Mouse (Mus musculus): ENCODE measurements around the gene Atxn7. TPM values are rescaled to one million over a fixed set of nuclear protein-coding genes. Genes with fewer than 3 reads are reported as not detected.
A peak's percentile ranks its signal among the peaks of the same experiment; 100 is the strongest.

Atxn7 gene
- polyA plus RNA-seq, 1 experiment = 20.3 TPM

DNA sequence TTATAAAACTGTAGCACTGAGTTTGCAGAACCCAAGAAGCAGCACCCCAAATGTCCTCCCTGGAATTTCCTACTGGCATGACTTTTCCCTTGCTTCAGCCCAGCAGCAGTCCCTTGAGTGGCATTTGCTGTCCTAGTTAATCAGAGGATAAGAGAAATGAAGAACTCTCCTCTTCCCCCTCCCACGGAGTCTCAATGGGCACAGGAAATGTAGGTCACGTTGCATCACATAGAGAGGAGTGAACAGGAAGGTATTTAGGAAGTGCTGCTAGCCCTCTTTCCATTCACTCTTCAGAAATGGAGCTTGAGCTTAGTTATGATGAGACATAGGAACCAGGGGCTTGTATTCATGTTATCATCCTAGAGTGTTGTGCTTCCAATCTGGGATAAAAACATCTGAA lies 20.0 kb downstream of the Atxn7 start:
- TF ChIP-seq CTCF (IDR thresholded peaks at IDR 0.05; ENCODE audit: extremely low read depth, insufficient read depth, insufficient read length, insufficient replicate concordance) (no peak), POLR2A (IDR thresholded peaks at IDR 0.05; ENCODE audit: low read depth, low read length) (no peak)
- WGBS = 1% methylated on average over 2 of the region's 2 CpGs
- Histone ChIP-seq H3K4me3 (ENCODE audit: extremely low read depth, insufficient read depth, insufficient read length) (no peak overlapping the region), H3K36me3 (ENCODE audit: control insufficient read depth, insufficient read depth, low read length) (no peaks in the 10 kb centered on the region), H3K4me1 (ENCODE audit: control insufficient read depth, insufficient read depth, insufficient read length) (peaks cover 5% of the 10 kb centered on the region), H3K27me3 (ENCODE audit: control insufficient read depth, insufficient read depth, low read length) (no peaks in the 10 kb centered on the region), H3K27ac (ENCODE audit: insufficient read depth, low read length) (no peak overlapping the region)
- DNase-seq (ENCODE audit: low read depth in 1 of 2, low spot score in 2 of 2) = peak in 1 of 2 experiments; percentile 18

DNA sequence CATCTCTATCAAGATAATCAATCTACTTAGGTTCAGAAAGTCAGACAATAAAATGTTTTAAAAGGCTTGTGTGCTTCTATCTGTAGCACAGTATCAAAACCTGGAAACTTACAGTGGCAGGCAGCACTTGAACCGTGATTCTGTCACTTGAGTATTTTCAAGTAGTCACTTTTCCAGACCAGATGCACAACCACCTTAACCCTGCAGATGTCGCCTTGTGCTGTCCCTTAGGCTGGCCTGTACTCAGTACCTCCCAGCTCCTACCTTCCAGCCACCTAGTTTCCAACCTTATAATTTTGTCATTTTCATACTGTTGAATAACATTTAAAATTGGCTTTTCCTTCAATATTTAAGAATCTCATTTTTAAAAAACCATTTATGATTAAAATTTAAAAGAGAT lies 20.9 kb downstream of the Atxn7 start:
- Histone ChIP-seq H3K27me3 (ENCODE audit: control insufficient read depth, insufficient read depth, low read length) (no peaks in the 10 kb centered on the region), H3K36me3 (ENCODE audit: control insufficient read depth, insufficient read depth, low read length) (no peaks in the 10 kb centered on the region), H3K27ac (ENCODE audit: insufficient read depth, low read length) (no peak overlapping the region), H3K4me1 (ENCODE audit: control insufficient read depth, insufficient read depth, insufficient read length) (peaks cover 5% of the 10 kb centered on the region), H3K4me3 (ENCODE audit: extremely low read depth, insufficient read depth, insufficient read length) (no peak overlapping the region)
- TF ChIP-seq POLR2A (IDR thresholded peaks at IDR 0.05; ENCODE audit: low read depth, low read length) (no peak), CTCF (IDR thresholded peaks at IDR 0.05; ENCODE audit: extremely low read depth, insufficient read depth, insufficient read length, insufficient replicate concordance) (no peak)
- no peak for DNase-seq (ENCODE audit: low read depth in 1 of 2, low spot score in 2 of 2)
- WGBS = 76% methylated on average over 2 of the region's 2 CpGs

DNA sequence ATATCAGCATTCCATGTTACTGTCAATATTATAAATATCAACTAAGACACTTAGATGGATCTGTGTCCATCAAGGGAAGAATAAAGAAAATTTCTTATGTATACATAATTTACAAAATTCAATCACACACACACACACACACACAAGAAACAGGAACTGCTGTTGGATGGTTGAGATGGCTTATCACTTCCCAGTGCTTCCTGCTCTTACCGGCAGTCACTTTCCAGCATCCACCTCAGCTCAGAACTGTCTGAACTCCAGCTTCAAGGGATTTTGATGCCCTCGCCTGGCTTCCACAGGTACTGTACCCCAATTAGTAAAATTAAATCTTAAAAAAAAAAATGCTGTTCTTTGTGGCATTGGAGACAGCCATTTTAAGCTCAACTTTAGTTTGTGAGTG lies 27.2 kb downstream of the Atxn7 start:
- no peaks in the 10 kb centered on the region for H3K27me3 ChIP-seq (ENCODE audit: control insufficient read depth, insufficient read depth, low read length)
- 46% methylated on average over 2 of the region's 2 CpGs for whole genome bisulfite sequencing
- no peak for TF ChIP-seq POLR2A (IDR thresholded peaks at IDR 0.05; ENCODE audit: low read depth, low read length)
- no peak for TF ChIP-seq CTCF (IDR thresholded peaks at IDR 0.05; ENCODE audit: extremely low read depth, insufficient read depth, insufficient read length, insufficient replicate concordance)
- H3K27ac ChIP-seq (ENCODE audit: insufficient read depth, low read length) = no peak overlapping the region
- no peaks in the 10 kb centered on the region for H3K4me1 ChIP-seq (ENCODE audit: control insufficient read depth, insufficient read depth, insufficient read length)
- no peak overlapping the region for H3K4me3 ChIP-seq (ENCODE audit: extremely low read depth, insufficient read depth, insufficient read length)
- H3K36me3 ChIP-seq (ENCODE audit: control insufficient read depth, insufficient read depth, low read length) = no peaks in the 10 kb centered on the region
- no peak for DNase-seq (ENCODE audit: low read depth in 1 of 2, low spot score in 2 of 2)

DNA sequence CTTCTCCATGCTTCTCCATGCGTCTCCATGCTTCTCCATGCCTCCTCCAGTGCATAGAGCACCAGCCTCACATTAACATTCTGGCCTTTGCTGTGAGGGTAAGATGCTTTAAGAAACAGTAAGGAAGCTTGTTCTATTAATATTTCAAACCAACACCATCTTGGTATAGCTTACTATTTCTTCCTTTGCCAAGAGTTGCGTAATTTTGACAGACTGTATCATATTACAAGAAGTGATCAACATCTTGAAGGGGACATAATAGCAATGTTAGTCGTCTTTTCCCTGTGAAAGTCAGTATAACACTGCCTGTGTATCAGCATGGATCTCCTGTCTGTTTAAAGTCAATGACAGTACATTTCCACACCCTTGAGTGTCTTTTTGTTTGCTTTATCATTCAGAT lies 29.5 kb downstream of the Atxn7 start:
- DNase-seq (ENCODE audit: low read depth in 1 of 2, low spot score in 2 of 2) = no peak
- no peaks in the 10 kb centered on the region for H3K27me3 ChIP-seq (ENCODE audit: control insufficient read depth, insufficient read depth, low read length)
- H3K4me1 ChIP-seq (ENCODE audit: control insufficient read depth, insufficient read depth, insufficient read length) = no peaks in the 10 kb centered on the region
- TF ChIP-seq CTCF (IDR thresholded peaks at IDR 0.05; ENCODE audit: extremely low read depth, insufficient read depth, insufficient read length, insufficient replicate concordance) = no peak
- TF ChIP-seq POLR2A (IDR thresholded peaks at IDR 0.05; ENCODE audit: low read depth, low read length) = no peak
- no peaks in the 10 kb centered on the region for H3K36me3 ChIP-seq (ENCODE audit: control insufficient read depth, insufficient read depth, low read length)
- 80% methylated on average over 3 of the region's 3 CpGs for WGBS
- H3K4me3 ChIP-seq (ENCODE audit: extremely low read depth, insufficient read depth, insufficient read length) = no peak overlapping the region
- H3K27ac ChIP-seq (ENCODE audit: insufficient read depth, low read length) = no peak overlapping the region

DNA sequence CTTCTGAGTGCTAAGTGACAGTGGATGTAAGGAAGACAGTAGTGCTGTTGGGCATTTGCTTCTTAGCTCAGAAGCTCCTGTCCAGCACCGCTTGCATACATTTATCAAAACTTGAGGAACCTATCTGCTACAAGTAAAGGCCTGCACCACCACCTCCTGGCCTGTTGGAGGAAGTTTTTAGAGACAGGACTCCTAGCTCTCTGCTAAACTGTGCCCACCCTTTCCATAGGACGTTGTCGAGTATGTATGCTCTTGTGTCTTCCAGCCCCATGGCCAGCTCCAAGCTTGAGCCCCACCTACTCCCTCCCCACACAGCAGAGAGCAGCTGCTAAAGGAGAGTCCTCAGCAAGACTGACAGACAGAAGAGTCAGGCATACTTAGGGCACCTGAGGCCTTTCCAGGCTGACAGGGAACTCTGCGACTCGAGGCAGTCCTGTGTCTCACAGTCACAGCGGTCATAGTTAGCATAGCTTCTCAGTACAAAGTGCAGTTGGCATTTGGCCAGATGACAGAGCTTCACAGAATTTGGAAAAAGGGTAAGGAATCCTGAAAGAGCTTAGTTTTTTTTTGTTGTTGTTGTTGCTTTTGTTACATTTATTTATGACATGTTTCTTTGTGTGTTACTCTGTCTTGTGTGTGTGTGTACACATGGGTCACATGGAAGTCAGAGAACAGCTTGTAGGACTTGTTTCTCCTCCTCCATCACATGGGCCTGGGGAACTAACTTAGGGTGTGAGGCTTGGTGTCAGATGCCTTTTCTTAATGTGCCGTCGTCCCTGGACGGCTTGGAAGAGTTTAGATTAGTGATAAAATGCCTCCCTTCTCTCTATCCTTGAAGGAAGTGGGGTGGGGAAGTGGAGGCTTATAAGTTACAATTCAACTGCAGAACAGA lies 34.2 kb downstream of the Atxn7 start:
- TF ChIP-seq CTCF (IDR thresholded peaks at IDR 0.05; ENCODE audit: extremely low read depth, insufficient read depth, insufficient read length, insufficient replicate concordance) (no peak), POLR2A (IDR thresholded peaks at IDR 0.05; ENCODE audit: low read depth, low read length) (no peak)
- no peak for DNase-seq (ENCODE audit: low read depth in 1 of 2, low spot score in 2 of 2)

DNA sequence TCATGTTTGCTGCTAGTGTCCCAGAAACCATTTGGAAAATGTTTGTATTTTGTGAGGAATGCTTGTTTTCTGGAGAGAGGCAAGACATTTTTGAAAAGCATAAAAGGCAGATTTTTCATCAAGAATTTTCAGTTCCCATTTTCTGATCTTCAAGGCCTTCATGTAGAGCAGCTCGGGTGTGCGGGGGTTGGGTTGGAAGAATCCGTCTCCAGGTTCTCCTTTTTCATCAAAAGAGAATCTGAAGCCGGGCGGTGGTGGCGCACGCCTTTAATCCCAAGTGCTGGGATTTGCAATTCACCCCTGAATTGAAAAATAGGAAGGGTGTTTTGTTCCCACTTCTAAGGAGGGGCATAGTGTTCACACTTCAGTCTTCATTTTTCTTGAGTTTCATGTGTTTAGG lies 41.5 kb downstream of the Atxn7 start:
- WGBS = 68% methylated on average over 7 of the region's 7 CpGs
- H3K36me3 ChIP-seq (ENCODE audit: control insufficient read depth, insufficient read depth, low read length) = no peaks in the 10 kb centered on the region
- TF ChIP-seq CTCF (IDR thresholded peaks at IDR 0.05; ENCODE audit: extremely low read depth, insufficient read depth, insufficient read length, insufficient replicate concordance) = no peak
- TF ChIP-seq POLR2A (IDR thresholded peaks at IDR 0.05; ENCODE audit: low read depth, low read length) = no peak
- no peak for DNase-seq (ENCODE audit: low read depth in 1 of 2, low spot score in 2 of 2)
- H3K27me3 ChIP-seq (ENCODE audit: control insufficient read depth, insufficient read depth, low read length) = no peaks in the 10 kb centered on the region
- no peak overlapping the region for H3K27ac ChIP-seq (ENCODE audit: insufficient read depth, low read length)
- no peak overlapping the region for H3K4me3 ChIP-seq (ENCODE audit: extremely low read depth, insufficient read depth, insufficient read length)
- no peaks in the 10 kb centered on the region for H3K4me1 ChIP-seq (ENCODE audit: control insufficient read depth, insufficient read depth, insufficient read length)

More for the DNA sequence above, 34.2 kb downstream of the Atxn7 start:
- Histone ChIP-seq H3K4me1 (ENCODE audit: control insufficient read depth, insufficient read depth, insufficient read length) (no peaks in the 10 kb centered on the region), H3K36me3 (ENCODE audit: control insufficient read depth, insufficient read depth, low read length) (no peaks in the 10 kb centered on the region), H3K27ac (ENCODE audit: insufficient read depth, low read length) (0 out of 2 replicates have a peak overlapping the region, but pooled peaks have one; percentile 1), H3K27me3 (ENCODE audit: control insufficient read depth, insufficient read depth, low read length) (no peaks in the 10 kb centered on the region), H3K4me3 (ENCODE audit: extremely low read depth, insufficient read depth, insufficient read length) (no peak overlapping the region)
- 79% methylated on average over 9 of the region's 9 CpGs for WGBS

DNA sequence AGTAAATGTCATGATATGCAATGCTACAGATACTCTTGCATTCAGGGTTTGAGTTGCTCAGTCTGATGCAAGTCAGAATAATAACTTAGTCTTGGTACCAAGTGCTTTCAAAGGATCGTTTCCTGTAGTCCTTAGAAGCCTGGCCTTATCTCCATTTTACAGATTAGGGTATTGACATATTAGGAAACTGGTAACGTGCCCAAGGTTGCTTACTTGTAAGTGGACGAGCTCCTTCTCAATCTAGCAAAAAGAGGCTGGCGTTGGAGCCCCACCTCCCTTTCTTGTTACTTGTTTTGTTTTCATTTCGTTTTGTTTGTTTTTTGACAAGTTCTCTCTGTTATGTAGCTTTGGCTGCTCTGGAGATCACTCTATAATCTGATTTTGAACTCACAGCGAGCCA lies 48.5 kb downstream of the Atxn7 start:
- Histone ChIP-seq H3K36me3 (ENCODE audit: control insufficient read depth, insufficient read depth, low read length) (no peaks in the 10 kb centered on the region), H3K4me1 (ENCODE audit: control insufficient read depth, insufficient read depth, insufficient read length) (peaks cover 4% of the 10 kb centered on the region; the same call in 1 of the 2 replicates), H3K4me3 (ENCODE audit: extremely low read depth, insufficient read depth, insufficient read length) (no peak overlapping the region), H3K27ac (ENCODE audit: insufficient read depth, low read length) (no peak overlapping the region), H3K27me3 (ENCODE audit: control insufficient read depth, insufficient read depth, low read length) (no peaks in the 10 kb centered on the region)
- 74% methylated on average over 6 of the region's 6 CpGs for WGBS
- no peak for DNase-seq (ENCODE audit: low read depth in 1 of 2, low spot score in 2 of 2)
- TF ChIP-seq POLR2A (IDR thresholded peaks at IDR 0.05; ENCODE audit: low read depth, low read length) (no peak), CTCF (IDR thresholded peaks at IDR 0.05; ENCODE audit: extremely low read depth, insufficient read depth, insufficient read length, insufficient replicate concordance) (no peak)
